Mouse (Mus musculus): ENCODE results near the gene Hsph1.

DNA sequence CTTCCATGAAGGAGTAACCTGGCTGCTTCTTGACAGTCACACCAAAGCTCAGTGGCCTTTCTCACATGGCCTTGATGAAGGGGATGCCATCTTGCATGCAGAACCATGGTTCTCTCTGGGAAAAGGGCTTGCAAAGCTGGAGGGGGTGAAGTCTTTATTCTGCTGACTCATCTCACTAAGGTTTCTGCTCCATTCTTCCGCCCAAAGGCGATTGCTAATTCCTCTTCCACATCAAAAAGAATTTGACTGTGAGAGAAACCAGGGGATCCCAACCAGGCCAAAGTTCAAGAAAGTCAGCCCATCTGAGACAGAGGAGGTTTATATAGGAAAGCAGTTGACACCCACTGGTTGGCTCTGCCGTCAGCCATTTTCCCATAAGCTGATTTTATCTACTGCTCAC is 46.2 kb downstream of the Hsph1 start:
- TF ChIP-seq CTCF (IDR thresholded peaks at IDR 0.05; ENCODE audit: borderline replicate concordance, insufficient read depth, low read depth, low read length) (no peak), POLR2A (IDR thresholded peaks at IDR 0.05; ENCODE audit: borderline replicate concordance, insufficient read depth, low read length) (no peak)
